Mouse (Mus musculus) telencephalon, adult 2 months (tissue): Measurements from ENCODE around the gene Ophn1.

ENCODE experiments used
- DNase-seq: peaks from one replicate; pipeline ENCODE4 v3.0.0-alpha.2; 2011; ENCODE audit warnings: low read depth, low spot score

The Ophn1 gene

DNA sequence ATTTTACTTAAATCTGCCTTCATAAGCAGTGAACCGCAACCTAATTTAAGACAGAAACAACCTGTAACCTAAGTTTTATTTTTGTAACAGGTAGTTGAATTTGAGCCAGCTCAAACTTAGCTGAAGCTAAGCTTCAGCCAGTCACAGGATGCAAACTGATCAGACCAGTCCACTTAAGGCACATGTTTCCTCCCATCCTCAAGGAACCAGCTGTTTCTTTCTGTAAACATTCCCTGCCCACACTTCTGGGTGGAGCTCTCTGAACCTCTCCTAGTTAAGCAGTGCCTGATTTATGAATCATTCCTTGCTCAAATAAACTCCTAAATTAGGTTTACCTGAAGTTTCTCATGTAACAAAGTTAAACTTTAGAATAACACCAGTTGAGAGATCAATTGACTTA lies 54.8 kb downstream of the Ophn1 start:
- no peak for DNase-seq

DNA sequence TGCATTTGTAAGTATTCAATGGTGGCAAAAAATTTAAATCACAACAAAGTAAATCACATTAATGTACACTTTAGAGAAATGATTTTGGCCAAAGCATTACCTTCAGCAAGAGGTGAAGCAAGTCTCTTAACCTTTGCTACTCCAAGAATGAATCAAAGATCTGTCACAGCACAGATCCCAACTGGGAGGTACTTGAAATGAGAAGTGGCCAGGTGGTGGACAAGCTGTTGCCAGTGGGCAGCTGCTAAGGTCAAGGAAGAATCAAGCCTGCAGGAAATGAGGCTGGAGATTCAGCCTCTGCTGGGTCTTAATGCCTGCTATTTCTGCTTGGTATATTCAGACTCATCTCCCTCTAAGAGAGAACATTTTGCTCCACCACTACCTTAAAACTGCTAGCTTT lies 87.0 kb downstream of the Ophn1 start:
- DNase-seq: no peak

DNA sequence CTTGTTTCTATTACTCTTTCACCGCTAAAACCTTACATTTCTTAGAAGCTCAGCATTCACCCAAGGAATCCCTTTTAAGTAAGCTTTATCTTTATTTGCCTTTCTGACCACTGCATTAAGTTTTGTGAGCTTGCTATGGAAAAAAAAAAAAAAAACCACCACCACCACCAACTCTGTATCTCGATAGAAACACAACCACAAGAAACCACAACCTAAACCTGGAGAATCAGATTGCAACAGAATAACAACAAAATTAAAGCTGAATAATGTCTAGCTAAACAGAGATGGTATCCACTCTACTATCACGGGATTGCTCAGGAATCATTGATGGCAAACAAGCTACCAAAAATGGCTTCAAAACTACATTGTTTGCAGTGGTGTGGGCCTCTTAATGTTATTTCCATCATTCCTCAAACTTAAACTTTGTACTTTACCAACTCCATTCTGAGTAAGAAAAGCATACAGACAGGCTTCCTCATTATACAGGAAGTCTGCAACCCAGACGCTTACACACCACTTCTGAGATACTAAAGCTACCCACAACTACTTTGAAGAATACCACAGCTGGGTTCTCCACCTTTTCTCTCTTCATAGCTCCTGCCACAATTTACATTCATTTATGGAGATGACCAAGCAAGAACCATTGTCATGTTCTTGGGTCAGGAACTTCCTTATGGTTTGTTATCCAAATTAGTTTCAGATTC lies 116.4 kb downstream of the Ophn1 start:
- no peak for DNase-seq

DNA sequence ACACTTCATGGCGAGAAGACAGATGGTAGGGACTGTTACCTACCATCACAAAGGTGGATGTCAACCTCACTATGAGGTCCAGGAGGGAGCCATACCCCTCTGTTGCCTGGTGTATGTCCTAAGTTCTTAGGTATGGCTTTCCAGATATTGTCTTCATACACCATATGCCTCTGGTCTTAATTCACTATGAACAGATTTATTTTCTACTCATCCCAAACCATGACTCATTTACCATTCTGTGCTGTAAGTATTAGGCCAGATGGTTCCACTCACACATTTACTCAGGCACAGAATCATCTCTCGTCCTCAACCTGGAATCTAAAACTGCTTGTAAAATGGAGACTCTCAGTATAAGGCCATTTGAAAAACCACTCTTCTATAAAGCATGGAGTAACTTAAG lies 135.7 kb downstream of the Ophn1 start:
- DNase-seq: peak; percentile 56

DNA sequence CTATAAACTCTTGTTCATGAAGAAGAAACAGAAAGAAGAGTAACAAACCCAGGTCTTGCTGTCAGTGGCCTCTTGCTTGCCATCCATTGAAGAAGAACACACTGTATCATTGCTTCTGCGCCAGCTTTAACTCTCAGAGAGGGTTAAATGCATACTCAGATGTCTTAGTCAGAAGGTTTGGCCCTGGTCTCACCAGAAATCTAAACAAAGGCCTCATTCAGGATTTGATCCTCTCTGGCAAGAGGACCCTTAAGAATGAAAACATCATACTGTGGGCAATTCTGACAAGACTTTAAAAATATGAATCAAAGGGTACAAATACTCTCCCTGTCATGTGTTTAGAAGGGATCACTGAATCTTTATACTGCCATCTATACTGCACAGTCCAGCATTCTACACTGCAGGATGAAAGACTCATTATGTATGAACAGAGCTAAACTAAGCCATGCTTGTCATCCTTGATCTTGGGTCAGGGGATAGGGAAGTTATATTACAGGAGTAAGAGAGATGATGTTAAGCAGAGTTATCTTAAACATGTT lies 139.5 kb downstream of the Ophn1 start:
- DNase-seq: no peak

DNA sequence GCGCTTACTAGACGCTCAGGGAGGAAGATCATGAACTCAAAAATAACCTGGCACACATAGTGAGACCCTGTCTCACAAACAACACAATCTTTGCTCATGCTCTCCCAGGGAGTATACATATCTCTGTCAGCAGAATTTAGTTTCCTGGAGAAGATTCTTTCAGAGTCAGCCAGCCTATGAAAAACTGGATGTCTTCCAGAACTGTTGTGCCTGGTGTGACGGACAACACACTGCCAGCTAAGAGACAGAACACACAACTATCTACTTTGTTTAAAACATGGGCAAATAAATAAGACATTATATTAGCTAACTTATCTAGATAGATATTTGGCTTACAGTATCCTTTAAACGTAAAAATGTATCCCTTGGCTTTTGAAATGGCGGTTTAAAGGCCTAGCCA lies 154.1 kb downstream of the Ophn1 start:
- no peak for DNase-seq

DNA sequence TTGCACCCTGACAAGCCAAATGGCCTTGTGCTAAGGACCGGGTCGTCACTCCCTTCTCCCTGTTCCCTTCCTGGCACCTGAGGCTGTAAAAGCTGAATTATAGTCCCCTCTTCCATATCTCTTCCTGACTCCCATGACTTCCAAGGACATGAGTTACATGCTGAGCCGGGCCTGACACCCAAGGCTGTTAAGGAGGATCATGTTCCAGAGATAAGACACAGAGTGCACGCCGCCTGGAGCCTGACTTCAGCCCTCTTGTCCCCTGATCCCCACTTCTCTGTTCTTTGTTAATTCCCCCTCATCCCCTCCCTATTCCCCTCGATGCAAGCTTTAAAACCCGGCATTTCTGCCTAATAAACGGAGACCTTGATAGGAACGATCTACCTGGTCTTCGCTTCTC lies 167.8 kb downstream of the Ophn1 start:
- DNase-seq: no peak

DNA sequence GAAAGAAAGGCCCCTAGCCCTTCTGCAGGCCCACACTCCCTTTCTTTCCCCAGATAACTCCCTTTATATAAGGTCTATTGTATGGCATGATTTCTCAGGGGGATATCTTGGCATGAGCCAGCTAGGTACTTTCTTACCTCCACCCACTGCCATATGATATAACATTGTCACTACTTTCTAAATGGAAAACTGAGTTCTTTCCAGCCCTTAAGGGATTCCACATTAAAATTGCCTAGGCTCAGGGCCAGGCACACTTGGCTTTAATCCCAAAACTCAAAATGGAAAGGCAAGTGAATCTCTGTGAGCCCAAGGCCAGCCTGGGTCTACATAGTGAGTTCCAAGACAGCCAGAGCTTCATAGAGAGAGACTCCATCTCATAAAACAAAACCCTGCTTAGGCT lies 183.1 kb downstream of the Ophn1 start:
- DNase-seq: peak; percentile 23

DNA sequence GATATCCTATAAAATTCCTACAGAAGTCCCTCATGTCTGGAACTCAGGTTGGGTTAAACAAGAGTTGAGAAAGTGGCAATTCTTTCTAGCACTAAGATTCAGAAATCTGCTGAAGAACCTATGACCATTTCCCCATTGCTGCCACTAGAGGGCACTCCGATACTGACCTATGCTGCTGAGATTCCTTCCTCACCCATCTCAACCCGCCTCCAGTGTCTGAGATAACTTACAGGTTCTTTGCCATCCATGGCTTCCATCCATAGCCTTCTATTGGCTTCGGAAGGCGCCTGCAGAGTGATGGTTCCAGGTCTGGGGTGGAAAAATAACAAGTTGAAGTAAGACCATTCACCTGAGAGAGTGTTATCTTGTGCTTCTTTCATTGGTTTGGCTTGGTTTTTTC lies 189.2 kb downstream of the Ophn1 start:
- DNase-seq: peak; percentile 26

DNA sequence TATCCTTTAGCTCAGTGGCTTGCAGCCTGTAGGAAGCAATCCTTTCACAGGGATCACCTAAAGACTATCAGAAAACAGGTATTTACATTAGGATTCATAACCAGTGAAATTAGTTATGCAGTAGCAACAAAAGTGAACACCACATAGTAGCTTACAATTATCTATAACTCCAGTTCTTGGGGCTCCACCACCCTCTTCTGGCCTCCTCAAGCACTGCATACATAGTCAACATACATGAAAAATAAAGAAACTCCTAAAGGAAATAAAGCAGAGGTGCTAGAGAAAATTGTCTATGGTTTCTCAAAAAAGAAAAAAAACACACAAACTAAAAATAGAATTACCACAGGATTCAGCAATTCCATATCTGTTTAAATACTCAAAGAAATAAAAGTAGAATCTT lies 208.2 kb downstream of the Ophn1 start:
- no peak for DNase-seq

DNA sequence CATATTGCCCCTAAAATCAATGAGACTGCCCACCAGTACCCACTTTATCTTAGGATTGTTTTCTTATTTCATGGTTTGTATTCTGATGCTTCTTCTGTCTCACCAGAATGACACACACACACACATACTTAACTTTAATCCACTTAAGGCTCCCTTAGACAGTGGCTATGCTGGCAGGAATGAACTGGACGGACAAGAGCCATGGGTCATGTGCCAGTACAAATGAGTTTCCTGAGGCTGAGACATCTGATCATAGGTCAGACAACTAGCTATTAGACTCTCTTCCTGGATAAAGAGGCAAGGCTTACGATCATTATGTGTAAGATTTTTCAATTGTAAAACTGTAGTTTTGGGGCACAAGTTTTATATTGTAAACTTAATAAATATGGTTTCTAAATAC lies 209.5 kb downstream of the Ophn1 start:
- no peak for DNase-seq

DNA sequence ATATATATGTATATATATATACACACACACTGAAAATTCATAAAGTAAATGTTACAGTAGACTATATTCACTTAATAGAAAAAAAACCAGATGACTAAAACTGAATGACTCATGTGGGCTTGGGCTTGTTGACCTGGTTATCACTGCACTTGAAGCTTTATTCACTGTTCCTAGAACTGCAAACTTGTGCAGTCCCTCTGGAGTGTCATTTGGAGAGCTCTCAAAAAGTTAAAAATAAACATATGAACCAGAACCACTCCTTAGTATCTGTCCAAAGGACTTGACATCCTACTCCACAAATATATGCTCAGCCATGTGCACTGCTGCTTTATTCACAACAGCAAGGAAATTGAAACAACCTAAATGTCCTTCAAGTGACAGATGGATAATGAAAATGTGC lies 219.8 kb downstream of the Ophn1 start:
- no peak for DNase-seq

DNA sequence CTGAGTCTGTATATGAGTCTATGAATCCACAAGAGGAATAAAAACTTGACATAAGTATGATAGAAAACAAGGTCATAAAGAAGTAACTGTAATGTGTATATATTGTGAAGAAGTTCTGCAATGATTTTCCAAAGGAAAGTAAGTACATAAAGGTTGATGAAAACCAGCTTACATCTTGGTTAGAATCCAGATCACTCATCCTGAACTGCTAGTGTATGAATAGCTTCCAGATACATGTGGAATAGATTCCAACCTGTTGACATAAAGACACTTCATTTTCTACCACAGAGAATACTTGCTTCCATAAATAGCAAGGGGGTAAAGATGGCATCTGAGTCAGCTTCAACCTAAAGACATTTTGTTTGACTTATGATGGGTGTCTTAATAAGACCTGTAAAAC lies 239.4 kb downstream of the Ophn1 start:
- no peak for DNase-seq

DNA sequence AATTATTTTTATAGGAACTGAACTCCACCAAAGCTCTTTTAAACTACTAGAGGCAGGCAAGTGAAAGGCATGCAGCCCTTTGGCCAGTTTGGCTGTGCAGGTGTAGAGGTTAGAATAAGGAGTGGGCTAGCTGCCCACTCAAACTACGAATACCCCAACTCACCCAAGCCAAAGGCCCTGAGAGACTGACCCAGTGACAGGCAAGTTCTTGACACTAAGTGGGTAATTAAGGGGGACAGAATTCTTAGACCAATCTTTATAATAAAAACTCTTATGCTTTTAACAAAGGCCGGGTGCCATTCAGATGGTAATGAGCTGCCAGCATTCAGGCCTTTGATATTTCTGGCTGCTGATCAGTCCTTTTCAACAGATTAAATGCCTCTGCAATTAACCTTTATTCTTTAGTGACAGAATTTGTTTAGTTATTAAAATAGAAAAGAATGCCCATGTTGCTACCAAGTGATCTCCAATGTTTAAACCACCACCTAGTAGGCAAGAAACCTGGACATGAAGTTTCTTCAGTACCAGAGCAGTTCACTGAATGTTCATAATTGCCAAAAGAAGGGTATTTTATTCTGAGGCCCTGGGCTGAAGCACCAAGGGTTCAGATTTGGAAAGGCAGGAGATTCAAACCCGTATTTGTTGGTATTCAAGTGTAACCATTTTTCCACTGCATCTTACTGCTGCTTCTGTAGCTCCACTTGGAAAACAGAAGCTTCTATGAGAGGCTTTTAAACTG lies 262.0 kb downstream of the Ophn1 start:
- no peak for DNase-seq

DNA sequence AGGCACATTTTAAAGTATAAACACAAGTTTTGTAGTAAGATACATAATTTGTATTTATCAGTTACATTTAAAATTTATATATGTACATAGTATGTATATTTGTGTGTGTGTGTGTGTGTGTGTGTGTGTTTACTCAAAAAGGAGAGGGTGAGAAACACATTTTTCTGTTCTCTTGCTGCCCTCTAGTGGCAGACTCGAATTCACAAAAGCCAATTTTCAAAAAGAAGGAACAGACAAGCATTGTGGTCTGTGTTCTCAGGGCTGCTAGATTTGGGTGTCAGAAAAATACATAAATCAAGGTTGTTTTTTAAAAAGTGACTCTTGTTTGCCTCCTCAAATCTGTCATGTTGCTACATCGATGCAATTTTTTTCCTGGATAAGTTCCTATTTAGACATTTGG lies 272.0 kb downstream of the Ophn1 start:
- no peak for DNase-seq

DNA sequence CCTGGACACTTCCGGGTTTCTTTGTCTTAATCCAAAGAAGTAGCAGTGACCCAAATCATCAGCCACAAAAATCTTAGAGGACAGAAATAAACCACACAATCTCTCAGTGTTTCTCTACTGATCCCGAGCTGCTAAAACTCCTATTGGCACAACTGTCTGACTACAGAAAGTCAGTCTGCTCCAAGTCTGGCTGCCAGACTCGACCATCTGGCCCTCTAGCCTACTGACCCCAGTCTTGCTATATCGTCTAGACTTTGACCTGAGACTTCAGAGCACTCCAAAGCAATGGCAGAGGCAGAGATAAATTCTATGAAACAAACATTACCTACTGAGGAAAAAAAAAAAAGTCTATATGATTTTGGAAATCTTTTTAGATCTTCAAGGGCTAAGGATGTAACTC lies 273.4 kb downstream of the Ophn1 start:
- no peak for DNase-seq

DNA sequence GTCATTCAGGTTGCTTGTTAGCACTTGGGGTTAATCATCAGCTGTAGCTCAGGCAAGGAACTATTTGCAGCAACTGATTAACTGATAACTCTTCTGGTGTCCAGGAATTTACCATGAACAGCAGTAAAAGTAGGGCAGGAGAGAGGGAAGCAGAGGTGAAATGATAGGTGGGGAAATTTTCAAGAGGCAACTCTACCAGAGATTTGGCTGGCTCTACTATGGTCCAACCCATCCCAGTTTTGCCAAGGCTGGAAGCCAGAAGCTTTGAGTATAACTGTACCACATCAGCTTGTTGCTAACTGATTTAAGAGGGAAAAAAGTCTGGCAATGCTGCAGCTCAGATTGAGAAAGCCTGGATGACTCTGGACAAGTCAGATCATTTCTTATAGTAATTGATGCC lies 316.6 kb downstream of the Ophn1 start:
- no peak for DNase-seq

DNA sequence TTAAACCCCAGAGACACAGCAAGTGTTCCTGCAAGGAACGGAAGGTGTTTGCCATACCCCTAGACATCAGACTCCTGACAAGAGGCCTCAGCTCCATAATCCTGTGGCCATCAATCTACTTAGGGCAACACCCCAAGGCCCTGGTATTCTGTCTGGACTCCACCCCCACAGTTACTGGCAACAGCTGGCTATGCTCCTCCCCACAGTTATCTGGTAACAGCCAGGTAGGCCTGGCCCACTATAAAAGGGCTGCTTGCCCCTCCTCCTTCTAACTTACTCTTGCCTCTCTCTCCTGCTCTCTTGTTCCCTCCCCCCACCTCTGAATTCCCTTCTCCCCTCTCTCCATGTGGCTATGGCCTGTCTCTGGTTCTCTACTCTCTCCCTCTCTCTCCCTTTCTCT lies 344.4 kb downstream of the Ophn1 start:
- no peak for DNase-seq

DNA sequence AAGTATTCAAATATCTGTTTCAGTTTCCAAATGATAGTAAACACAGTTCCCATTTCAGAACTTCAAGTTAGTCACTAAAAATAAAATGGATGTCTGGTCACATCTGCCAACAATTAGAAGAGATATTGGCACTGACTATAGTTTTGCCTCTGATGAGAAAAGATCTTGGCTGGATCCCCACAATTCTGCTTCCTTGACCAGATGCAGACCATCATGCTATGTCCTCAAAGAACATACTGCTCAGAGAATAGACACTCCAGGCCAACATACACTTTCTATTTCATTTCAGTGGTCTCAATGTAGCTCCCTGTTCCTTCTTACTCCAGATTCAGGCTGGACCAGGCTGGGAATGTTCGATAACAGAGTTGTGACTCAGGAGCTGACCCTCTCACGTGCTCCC lies 375.5 kb downstream of the Ophn1 start:
- DNase-seq: no peak

DNA sequence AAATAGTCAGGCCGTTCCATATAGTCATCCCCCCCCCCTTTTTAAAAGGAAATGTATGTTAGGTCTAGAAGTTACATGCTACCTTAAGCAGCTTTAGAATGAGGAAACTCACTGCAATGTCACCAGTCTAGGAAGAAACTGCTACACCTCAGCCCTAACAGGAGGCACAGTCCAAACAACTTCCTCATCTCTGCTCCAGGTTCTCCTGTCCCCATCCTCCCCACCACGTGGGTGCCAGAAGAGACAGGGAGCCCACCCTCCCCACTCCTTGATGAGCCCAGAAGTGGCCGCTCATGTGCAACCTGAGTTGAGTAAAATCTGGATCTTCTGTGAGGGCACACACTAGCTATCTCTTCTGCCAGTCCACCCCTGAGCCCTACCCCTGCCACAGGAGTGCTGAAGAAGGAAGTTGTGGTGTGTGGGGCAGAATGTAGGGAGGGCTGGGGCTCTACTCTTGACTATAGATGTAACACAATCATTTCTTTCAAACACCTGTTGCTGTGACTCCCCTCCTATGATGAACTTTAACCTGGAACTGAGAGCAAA lies 376.4 kb downstream of the Ophn1 start:
- no peak for DNase-seq
